Mouse (Mus musculus): Measurements from ENCODE around the gene Tmem131. TPM values are rescaled to one million over a fixed set of nuclear protein-coding genes. Genes with fewer than 3 reads are reported as not detected.
"Not testable (repeated sequence)": the region's sequence is repeated elsewhere in the genome, so short reads cannot be mapped to it uniquely, and the experiment has no call there.

Tmem131 gene
- polyA plus RNA-seq, 1 experiment = 77.7 TPM

GRCm38 (mm10) chr1:36902533-36903315 lies 40.7 kb downstream of the Tmem131 start:
- Histone ChIP-seq H3K27ac (ENCODE audit: insufficient read depth, low read length) (peak overlapping the region; percentile 49), H3K36me3 (ENCODE audit: control insufficient read depth, insufficient read depth, low read length, poor library complexity, severe bottlenecking) (0 out of 2 replicates have a peak, but pooled peaks cover 2% of the 10 kb centered on the region), H3K4me1 (ENCODE audit: control insufficient read depth, insufficient read depth, low read length) (peaks cover 10% of the 10 kb centered on the region), H3K9ac (ENCODE audit: low read depth, poor library complexity, severe bottlenecking) (no peak overlapping the region), H3K27me3 (ENCODE audit: control insufficient read depth, insufficient read depth, low read length, poor library complexity, severe bottlenecking) (no peaks in the 10 kb centered on the region), H3K9me3 (replicated peaks; ENCODE audit: control insufficient read depth, insufficient read depth, low read length, poor library complexity, severe bottlenecking) (no peaks in the 10 kb centered on the region), H3K4me3 (ENCODE audit: low read depth, low read length) (no peak overlapping the region)
- TF ChIP-seq CTCF (IDR thresholded peaks at IDR 0.05; ENCODE audit: low read depth, low read length) (no peak), EP300 (IDR thresholded peaks at IDR 0.05; ENCODE audit: insufficient read depth, low read depth, low read length) (no peak), POLR2A (IDR thresholded peaks at IDR 0.05; ENCODE audit: insufficient read depth, low read length) (no peak)

DNA sequence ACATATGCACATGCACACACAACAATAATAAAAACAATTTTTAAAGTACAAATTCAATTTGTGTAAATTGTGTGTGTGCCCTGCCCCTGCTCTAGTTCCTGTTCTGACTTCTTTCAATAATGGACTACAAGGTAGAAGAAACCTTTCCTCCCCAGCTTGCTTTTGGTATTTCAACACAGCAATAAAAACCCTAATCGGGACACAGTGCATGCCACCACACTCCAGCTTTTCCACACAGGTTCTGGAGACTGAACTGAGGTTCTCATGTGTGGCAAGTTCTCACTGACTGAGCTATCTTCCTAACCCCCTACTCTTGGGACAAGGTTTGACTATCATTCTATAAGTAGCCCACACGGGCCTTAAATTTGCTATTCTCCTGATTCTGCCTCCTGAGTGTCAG lies 43.8 kb downstream of the Tmem131 start:
- Histone ChIP-seq H3K9me3 (replicated peaks; ENCODE audit: control insufficient read depth, insufficient read depth, low read length, poor library complexity, severe bottlenecking) (no peaks in the 10 kb centered on the region), H3K27ac (ENCODE audit: insufficient read depth, low read length) (peak overlapping the region; percentile 60)
- TF ChIP-seq POLR2A (IDR thresholded peaks at IDR 0.05; ENCODE audit: insufficient read depth, low read length) = no peak
- no peak for TF ChIP-seq EP300 (IDR thresholded peaks at IDR 0.05; ENCODE audit: insufficient read depth, low read depth, low read length)
- TF ChIP-seq CTCF (IDR thresholded peaks at IDR 0.05; ENCODE audit: low read depth, low read length) = no peak

DNA sequence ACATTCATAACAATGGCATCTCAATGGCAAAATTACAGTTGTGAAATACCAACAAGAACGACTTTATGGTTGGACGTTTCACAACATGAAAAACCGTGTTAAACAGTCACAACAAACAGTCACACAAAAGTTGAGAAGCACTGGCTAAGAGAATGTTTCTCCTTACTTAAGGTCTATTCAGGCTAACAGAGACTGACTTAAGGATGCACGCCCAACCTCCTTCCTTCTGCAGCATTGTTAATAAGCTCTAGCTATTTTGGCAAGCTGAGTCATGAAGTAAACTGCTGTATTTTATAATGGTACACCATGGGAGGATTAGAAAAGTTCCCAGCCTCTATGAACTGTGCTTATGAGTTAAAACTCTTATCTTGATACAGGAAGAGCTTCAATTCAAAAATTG lies 47.0 kb downstream of the Tmem131 start:
- Histone ChIP-seq H3K36me3 (ENCODE audit: control insufficient read depth, insufficient read depth, low read length, poor library complexity, severe bottlenecking) (no peaks in the 10 kb centered on the region; the same call in 1 of the 2 replicates), H3K9me3 (replicated peaks; ENCODE audit: control insufficient read depth, insufficient read depth, low read length, poor library complexity, severe bottlenecking) (no peaks in the 10 kb centered on the region)
- TF ChIP-seq CTCF (IDR thresholded peaks at IDR 0.05; ENCODE audit: low read depth, low read length) (no peak), POLR2A (IDR thresholded peaks at IDR 0.05; ENCODE audit: insufficient read depth, low read length) (no peak), EP300 (IDR thresholded peaks at IDR 0.05; ENCODE audit: insufficient read depth, low read depth, low read length) (no peak)

More for the DNA sequence above, 43.8 kb downstream of the Tmem131 start:
- H3K4me3 ChIP-seq (ENCODE audit: low read depth, low read length) = no peak overlapping the region
- no peak overlapping the region for H3K9ac ChIP-seq (ENCODE audit: low read depth, poor library complexity, severe bottlenecking)
- H3K36me3 ChIP-seq (ENCODE audit: control insufficient read depth, insufficient read depth, low read length, poor library complexity, severe bottlenecking) = no peaks in the 10 kb centered on the region
- H3K27me3 ChIP-seq (ENCODE audit: control insufficient read depth, insufficient read depth, low read length, poor library complexity, severe bottlenecking) = no peaks in the 10 kb centered on the region
- H3K4me1 ChIP-seq (ENCODE audit: control insufficient read depth, insufficient read depth, low read length) = peaks cover 7% of the 10 kb centered on the region

DNA sequence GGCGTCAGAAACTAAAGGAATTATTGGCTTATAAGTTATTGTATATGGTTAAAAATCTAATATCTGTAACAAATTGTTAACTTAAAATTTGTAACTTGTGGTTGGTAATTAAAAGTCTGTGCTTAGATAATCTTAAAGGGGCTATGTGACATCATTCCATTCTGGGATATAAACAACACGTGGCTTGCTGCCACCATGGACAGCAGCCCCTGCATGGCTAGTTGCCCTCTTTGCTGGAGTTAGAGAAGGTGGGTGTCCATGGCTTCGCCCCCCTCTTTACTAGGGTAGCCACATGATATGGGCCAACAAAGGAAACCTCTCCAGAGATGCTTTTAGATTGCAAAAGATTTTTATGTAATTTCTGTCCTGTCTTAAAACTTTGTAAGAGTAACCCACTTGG lies 48.0 kb downstream of the Tmem131 start:
- no peaks in the 10 kb centered on the region for H3K9me3 ChIP-seq (replicated peaks; ENCODE audit: control insufficient read depth, insufficient read depth, low read length, poor library complexity, severe bottlenecking)
- H3K4me3 ChIP-seq (ENCODE audit: low read depth, low read length) = no peak overlapping the region
- H3K27me3 ChIP-seq (ENCODE audit: control insufficient read depth, insufficient read depth, low read length, poor library complexity, severe bottlenecking) = no peaks in the 10 kb centered on the region
- H3K4me1 ChIP-seq (ENCODE audit: control insufficient read depth, insufficient read depth, low read length) = peaks cover 3% of the 10 kb centered on the region
- no peak overlapping the region for H3K9ac ChIP-seq (ENCODE audit: low read depth, poor library complexity, severe bottlenecking)
- no peak overlapping the region for H3K27ac ChIP-seq (ENCODE audit: insufficient read depth, low read length)
- H3K36me3 ChIP-seq (ENCODE audit: control insufficient read depth, insufficient read depth, low read length, poor library complexity, severe bottlenecking) = peaks cover 4% of the 10 kb centered on the region; the same call in 1 of the 2 replicates
- no peak for TF ChIP-seq CTCF (IDR thresholded peaks at IDR 0.05; ENCODE audit: low read depth, low read length)
- TF ChIP-seq POLR2A (IDR thresholded peaks at IDR 0.05; ENCODE audit: insufficient read depth, low read length) = no peak
- no peak for TF ChIP-seq EP300 (IDR thresholded peaks at IDR 0.05; ENCODE audit: insufficient read depth, low read depth, low read length)

More for the DNA sequence above, 47.0 kb downstream of the Tmem131 start:
- Histone ChIP-seq H3K4me1 (ENCODE audit: control insufficient read depth, insufficient read depth, low read length) (peaks cover 4% of the 10 kb centered on the region), H3K4me3 (ENCODE audit: low read depth, low read length) (no peak overlapping the region), H3K9ac (ENCODE audit: low read depth, poor library complexity, severe bottlenecking) (no peak overlapping the region), H3K27ac (ENCODE audit: insufficient read depth, low read length) (no peak overlapping the region; the same call in 1 of the 2 replicates), H3K27me3 (ENCODE audit: control insufficient read depth, insufficient read depth, low read length, poor library complexity, severe bottlenecking) (no peaks in the 10 kb centered on the region)

DNA sequence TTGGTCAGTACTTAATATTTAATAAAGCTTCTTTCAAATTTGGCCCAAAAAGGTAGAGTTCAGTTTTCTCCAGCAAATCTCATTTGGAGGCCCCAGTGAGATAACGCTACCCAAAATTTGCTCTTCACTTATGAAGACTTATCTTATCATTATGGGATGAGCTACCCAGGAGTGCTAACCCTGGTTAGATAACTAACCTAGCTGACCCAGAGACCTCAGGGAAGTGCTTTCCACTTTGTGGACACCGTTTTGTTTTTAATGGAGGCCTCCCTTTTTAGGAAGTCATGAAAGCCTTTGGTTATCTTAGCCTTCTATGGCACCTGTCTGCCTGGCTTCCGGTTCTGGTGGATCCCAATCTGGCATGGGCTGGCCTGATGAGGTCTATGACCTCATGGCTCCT lies 49.3 kb downstream of the Tmem131 start:
- Histone ChIP-seq H3K27ac (ENCODE audit: insufficient read depth, low read length) (peak overlapping the region; percentile 21; the same call in 1 of the 2 replicates), H3K27me3 (ENCODE audit: control insufficient read depth, insufficient read depth, low read length, poor library complexity, severe bottlenecking) (no peaks in the 10 kb centered on the region), H3K9ac (ENCODE audit: low read depth, poor library complexity, severe bottlenecking) (no peak overlapping the region), H3K4me3 (ENCODE audit: low read depth, low read length) (no peak overlapping the region), H3K4me1 (ENCODE audit: control insufficient read depth, insufficient read depth, low read length) (peaks cover 3% of the 10 kb centered on the region), H3K36me3 (ENCODE audit: control insufficient read depth, insufficient read depth, low read length, poor library complexity, severe bottlenecking) (peaks cover 8% of the 10 kb centered on the region; the same call in 1 of the 2 replicates), H3K9me3 (replicated peaks; ENCODE audit: control insufficient read depth, insufficient read depth, low read length, poor library complexity, severe bottlenecking) (no peaks in the 10 kb centered on the region)
- TF ChIP-seq POLR2A (IDR thresholded peaks at IDR 0.05; ENCODE audit: insufficient read depth, low read length) (no peak), CTCF (IDR thresholded peaks at IDR 0.05; ENCODE audit: low read depth, low read length) (no peak), EP300 (IDR thresholded peaks at IDR 0.05; ENCODE audit: insufficient read depth, low read depth, low read length) (no peak)

GRCm38 (mm10) chr1:36893720-36894119 lies 49.7 kb downstream of the Tmem131 start:
- H3K9ac ChIP-seq (ENCODE audit: low read depth, poor library complexity, severe bottlenecking); H3K4me1 ChIP-seq (ENCODE audit: control insufficient read depth, insufficient read depth, low read length): not testable (repeated sequence)
- H3K27ac ChIP-seq (ENCODE audit: insufficient read depth, low read length) = peak overlapping the region; percentile 37

More at GRCm38 (mm10) chr1:36893720-36894119, 49.7 kb downstream of the Tmem131 start:
- not testable (repeated sequence) for H3K27me3 ChIP-seq (ENCODE audit: control insufficient read depth, insufficient read depth, low read length, poor library complexity, severe bottlenecking); H3K9me3 ChIP-seq (replicated peaks; ENCODE audit: control insufficient read depth, insufficient read depth, low read length, poor library complexity, severe bottlenecking); H3K4me3 ChIP-seq (ENCODE audit: low read depth, low read length)
- peaks cover 12% of the 10 kb centered on the region for H3K36me3 ChIP-seq (ENCODE audit: control insufficient read depth, insufficient read depth, low read length, poor library complexity, severe bottlenecking)
